Mouse (Mus musculus): ENCODE results near the gene Cidec. TPM values are rescaled to one million over a fixed set of nuclear protein-coding genes. Genes with fewer than 3 reads are reported as not detected.

Gene Cidec
- not detected for total RNA-seq (2022)

GRCm38 (mm10) chr6:113435664-113436205 is at the start of gene Cidec:
Gene Cidec (minus strand): TSS chr6:113435760.
- DNase-seq (ENCODE audit: low spot score in 2 of 2) = no peak

- no peak for DNase-seq (ENCODE audit: low spot score in 2 of 2)
Measured at GRCm38 (mm10) chr6:113483729-113484128, 48.2 kb upstream of the Cidec start.

- DNase-seq (ENCODE audit: low spot score in 2 of 2) = peak; percentile 94
Measured at GRCm38 (mm10) chr6:113483100-113483615, 47.6 kb upstream of the Cidec start, which contains the start of gene Creld1. Gene Creld1 (plus strand): TSS chr6:113483297.

- no peak for DNase-seq (ENCODE audit: low spot score in 2 of 2)
Measured at GRCm38 (mm10) chr6:113482477-113483099, 47.0 kb upstream of the Cidec start.

- DNase-seq (ENCODE audit: low spot score in 2 of 2) = no peak
Measured at GRCm38 (mm10) chr6:113480555-113481373, 45.2 kb upstream of the Cidec start.

GRCm38 (mm10) chr6:113478906-113479305 is 43.3 kb upstream of the Cidec start:
- DNase-seq (ENCODE audit: low spot score in 2 of 2) = no peak

GRCm38 (mm10) chr6:113477353-113477752 is 41.8 kb upstream of the Cidec start:
- DNase-seq (ENCODE audit: low spot score in 2 of 2) = no peak

- DNase-seq (ENCODE audit: low spot score in 2 of 2) = no peak
Measured at GRCm38 (mm10) chr6:113473715-113474114, 38.2 kb upstream of the Cidec start.

GRCm38 (mm10) chr6:113473246-113473645 is 37.7 kb upstream of the Cidec start:
- DNase-seq (ENCODE audit: low spot score in 2 of 2) = no peak

- DNase-seq (ENCODE audit: low spot score in 2 of 2) = no peak
Measured at GRCm38 (mm10) chr6:113472061-113472460, 36.5 kb upstream of the Cidec start.

GRCm38 (mm10) chr6:113471297-113471936 is 35.9 kb upstream of the Cidec start, which contains the start of gene Il17rc:
Gene Il17rc (plus strand): TSS chr6:113471427.
- DNase-seq (ENCODE audit: low spot score in 2 of 2) = no peak

- peak in 1 of 2 experiments; percentile 64 for DNase-seq (ENCODE audit: low spot score in 2 of 2)
Measured at GRCm38 (mm10) chr6:113469432-113469831, 33.9 kb upstream of the Cidec start.

GRCm38 (mm10) chr6:113469021-113469420 is 33.5 kb upstream of the Cidec start:
- no peak for DNase-seq (ENCODE audit: low spot score in 2 of 2)

GRCm38 (mm10) chr6:113468512-113468911 is 33.0 kb upstream of the Cidec start:
- DNase-seq (ENCODE audit: low spot score in 2 of 2) = no peak

GRCm38 (mm10) chr6:113465602-113466001 is 30.0 kb upstream of the Cidec start:
- DNase-seq (ENCODE audit: low spot score in 2 of 2) = no peak

- DNase-seq (ENCODE audit: low spot score in 2 of 2) = no peak
Measured at GRCm38 (mm10) chr6:113464040-113464439, 28.5 kb upstream of the Cidec start.

- no peak for DNase-seq (ENCODE audit: low spot score in 2 of 2)
Measured at GRCm38 (mm10) chr6:113458635-113459034, 23.1 kb upstream of the Cidec start.

- no peak for DNase-seq (ENCODE audit: low spot score in 2 of 2)
Measured at GRCm38 (mm10) chr6:113457952-113458534, 22.5 kb upstream of the Cidec start, which contains the start of gene Il17re. Gene Il17re (plus strand): TSS chr6:113458484.

GRCm38 (mm10) chr6:113455007-113455406 is 19.4 kb upstream of the Cidec start:
- DNase-seq (ENCODE audit: low spot score in 2 of 2) = no peak

- DNase-seq (ENCODE audit: low spot score in 2 of 2) = no peak
Measured at GRCm38 (mm10) chr6:113451839-113452238, 16.3 kb upstream of the Cidec start.

GRCm38 (mm10) chr6:113447639-113448038 is 12.1 kb upstream of the Cidec start:
- DNase-seq (ENCODE audit: low spot score in 2 of 2) = no peak
